Mouse (Mus musculus): ENCODE measurements around the gene Myo9b. TPM values are rescaled to one million over a fixed set of nuclear protein-coding genes. Genes with fewer than 3 reads are reported as not detected.
A peak's percentile ranks its signal among the peaks of the same experiment; 100 is the strongest.

The Myo9b gene
- total and polyA plus RNA-seq, 2 experiments, result 7.6 to 8.6 TPM

DNA sequence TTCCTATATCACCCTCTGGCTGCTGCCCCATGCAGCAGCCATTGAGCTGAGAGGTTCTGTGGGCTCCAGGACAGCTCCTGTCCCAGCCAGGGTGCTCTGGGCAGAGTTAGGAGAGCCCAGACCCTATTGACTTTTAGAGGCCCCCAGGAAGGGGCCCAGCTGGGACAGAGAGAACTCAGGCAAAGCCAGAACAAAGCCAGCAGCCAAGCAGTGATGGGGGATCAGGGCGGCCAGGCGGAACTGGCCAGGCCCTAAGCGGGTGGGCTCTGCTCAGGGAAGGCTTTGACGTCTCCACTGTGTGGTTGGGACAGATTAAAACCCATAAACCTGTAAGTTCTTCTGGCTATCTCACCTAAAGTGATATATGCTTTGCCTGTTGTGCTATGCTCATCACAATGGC is 106.5 kb downstream of the Myo9b start:
- Histone ChIP-seq H3K79me2 (ENCODE audit: control insufficient read depth, insufficient read depth, low read length) (peaks cover 43% of the 10 kb centered on the region), H3K27me3 (ENCODE audit: control insufficient read depth, insufficient read depth, low read length) (no peaks in the 10 kb centered on the region), H3K4me3 (ENCODE audit: insufficient read depth, low read depth, low read length) (no peak overlapping the region), H3K27ac (replicated peaks; ENCODE audit: insufficient read depth, low read depth, low read length) (peak overlapping the region; percentile 96), H3K4me1 (ENCODE audit: control insufficient read depth, insufficient read depth, low read length) (peaks cover 38% of the 10 kb centered on the region), H3K9ac (ENCODE audit: low read depth, low read length) (peak overlapping the region; percentile 96), H3K36me3 (ENCODE audit: control insufficient read depth, insufficient read depth, low read length) (peaks cover 11% of the 10 kb centered on the region)
- no peak for DNase-seq (ENCODE audit: extremely low read depth, low read depth, low spot score)
- 50% methylated on average over 4 of the region's 4 CpGs for WGBS
- TF ChIP-seq POLR2A (IDR thresholded peaks at IDR 0.05; ENCODE audit: extremely low read depth, insufficient read depth, low read length) (no peak), CTCF (IDR thresholded peaks at IDR 0.05; ENCODE audit: low read depth, low read length) (no peak)

DNA sequence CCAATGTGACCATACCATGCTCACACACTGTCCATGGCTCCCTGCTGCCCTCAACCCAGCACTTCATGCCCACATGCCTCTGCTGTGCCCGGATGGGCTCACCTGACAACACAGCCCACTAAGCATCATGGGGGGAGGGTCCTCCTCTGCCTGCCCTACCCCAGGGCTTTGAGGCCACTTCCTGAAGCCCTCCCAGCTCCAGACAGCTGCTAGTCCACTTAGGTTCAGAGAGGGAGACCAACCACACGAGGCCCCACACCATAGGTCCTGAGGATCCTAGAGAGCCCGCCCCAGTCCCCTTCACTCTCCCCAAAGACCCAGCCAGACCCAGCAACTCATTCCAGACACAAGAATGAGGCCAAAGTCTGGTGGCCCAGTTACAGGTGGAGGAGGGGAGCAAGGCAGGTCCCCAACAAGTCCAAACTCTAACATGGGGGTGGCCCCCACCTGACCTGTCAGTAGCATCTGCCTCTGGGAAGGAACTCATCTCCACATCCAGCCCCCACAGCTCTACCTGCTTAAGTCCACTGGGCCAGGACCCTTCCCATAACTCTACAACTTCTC is 107.1 kb downstream of the Myo9b start:
- H3K79me2 ChIP-seq (ENCODE audit: control insufficient read depth, insufficient read depth, low read length), result peaks cover 40% of the 10 kb centered on the region
- WGBS, result 17% methylated on average over 3 of the region's 3 CpGs
- peaks cover 6% of the 10 kb centered on the region for H3K36me3 ChIP-seq (ENCODE audit: control insufficient read depth, insufficient read depth, low read length)
- peak overlapping the region; percentile 98 for H3K4me3 ChIP-seq (ENCODE audit: insufficient read depth, low read depth, low read length)
- H3K27me3 ChIP-seq (ENCODE audit: control insufficient read depth, insufficient read depth, low read length), result no peaks in the 10 kb centered on the region
- TF ChIP-seq POLR2A (IDR thresholded peaks at IDR 0.05; ENCODE audit: extremely low read depth, insufficient read depth, low read length) (0 out of 2 replicates have a peak, but pooled peaks have one; percentile 5), CTCF (IDR thresholded peaks at IDR 0.05; ENCODE audit: low read depth, low read length) (no peak)
- peak overlapping the region; percentile 96 for H3K9ac ChIP-seq (ENCODE audit: low read depth, low read length)
- peaks cover 39% of the 10 kb centered on the region for H3K4me1 ChIP-seq (ENCODE audit: control insufficient read depth, insufficient read depth, low read length)
- peak overlapping the region; percentile 96 for H3K27ac ChIP-seq (replicated peaks; ENCODE audit: insufficient read depth, low read depth, low read length)
- DNase-seq (ENCODE audit: extremely low read depth, low read depth, low spot score), result peak; percentile 70

- peaks cover 40% of the 10 kb centered on the region for H3K79me2 ChIP-seq (ENCODE audit: control insufficient read depth, insufficient read depth, low read length)
- peak; percentile 32 for DNase-seq (ENCODE audit: extremely low read depth, low read depth, low spot score)
- no peaks in the 10 kb centered on the region for H3K27me3 ChIP-seq (ENCODE audit: control insufficient read depth, insufficient read depth, low read length)
- H3K9ac ChIP-seq (ENCODE audit: low read depth, low read length), result peak overlapping the region; percentile 96
- peaks cover 32% of the 10 kb centered on the region for H3K4me1 ChIP-seq (ENCODE audit: control insufficient read depth, insufficient read depth, low read length)
- peak overlapping the region; percentile 98 for H3K4me3 ChIP-seq (ENCODE audit: insufficient read depth, low read depth, low read length)
- under 1% methylated on average over 72 of the region's 72 CpGs for WGBS
- peak overlapping the region; percentile 96 for H3K27ac ChIP-seq (replicated peaks; ENCODE audit: insufficient read depth, low read depth, low read length)
- TF ChIP-seq CTCF (IDR thresholded peaks at IDR 0.05; ENCODE audit: low read depth, low read length), result no peak
- TF ChIP-seq POLR2A (IDR thresholded peaks at IDR 0.05; ENCODE audit: extremely low read depth, insufficient read depth, low read length), result 0 out of 2 replicates have a peak, but pooled peaks have one; percentile 20
- H3K36me3 ChIP-seq (ENCODE audit: control insufficient read depth, insufficient read depth, low read length), result peaks cover 2% of the 10 kb centered on the region; the same call in 1 of the 2 replicates
Observed at GRCm38 (mm10) chr8:71380178-71381171, 108.0 kb downstream of the Myo9b start.

GRCm38 (mm10) chr8:71381421-71381970 is 109.0 kb downstream of the Myo9b start, which contains the start of gene Nr2f6:
TSS of gene Nr2f6 (minus strand) at chr8:71381960.
- H3K9ac ChIP-seq (ENCODE audit: low read depth, low read length), result peak within 1 kb of the TSS; percentile 96
- 2% methylated on average over 89 of the region's 89 CpGs for WGBS
- DNase-seq (ENCODE audit: extremely low read depth, low read depth, low spot score), result peak; percentile 10
- H3K4me3 ChIP-seq (ENCODE audit: insufficient read depth, low read depth, low read length), result peak within 1 kb of the TSS; percentile 98
- H3K36me3 ChIP-seq (ENCODE audit: control insufficient read depth, insufficient read depth, low read length), result peaks cover 2% of the 10 kb centered on the region; the same call in 1 of the 2 replicates
- peaks cover 34% of the 10 kb centered on the region for H3K79me2 ChIP-seq (ENCODE audit: control insufficient read depth, insufficient read depth, low read length)
- no peaks in the 10 kb centered on the region for H3K27me3 ChIP-seq (ENCODE audit: control insufficient read depth, insufficient read depth, low read length)
- peak within 1 kb of the TSS; percentile 96 for H3K27ac ChIP-seq (replicated peaks; ENCODE audit: insufficient read depth, low read depth, low read length)
- H3K4me1 ChIP-seq (ENCODE audit: control insufficient read depth, insufficient read depth, low read length), result peaks cover 27% of the 10 kb centered on the region
- no peak for TF ChIP-seq CTCF (IDR thresholded peaks at IDR 0.05; ENCODE audit: low read depth, low read length)
- TF ChIP-seq POLR2A (IDR thresholded peaks at IDR 0.05; ENCODE audit: extremely low read depth, insufficient read depth, low read length), result 0 out of 2 replicates have a peak, but pooled peaks have one; percentile 21

- DNase-seq (ENCODE audit: extremely low read depth, low read depth, low spot score), result peak; percentile 96
- Histone ChIP-seq H3K27ac (replicated peaks; ENCODE audit: insufficient read depth, low read depth, low read length) (peak overlapping the region; percentile 95), H3K36me3 (ENCODE audit: control insufficient read depth, insufficient read depth, low read length) (peaks cover 2% of the 10 kb centered on the region; the same call in 1 of the 2 replicates), H3K4me1 (ENCODE audit: control insufficient read depth, insufficient read depth, low read length) (peaks cover 21% of the 10 kb centered on the region), H3K9ac (ENCODE audit: low read depth, low read length) (peak overlapping the region; percentile 96), H3K27me3 (ENCODE audit: control insufficient read depth, insufficient read depth, low read length) (no peaks in the 10 kb centered on the region), H3K79me2 (ENCODE audit: control insufficient read depth, insufficient read depth, low read length) (peaks cover 34% of the 10 kb centered on the region), H3K4me3 (ENCODE audit: insufficient read depth, low read depth, low read length) (peak overlapping the region; percentile 96)
- WGBS, result under 1% methylated on average over 64 of the region's 80 CpGs
- TF ChIP-seq POLR2A (IDR thresholded peaks at IDR 0.05; ENCODE audit: extremely low read depth, insufficient read depth, low read length) (peak; percentile 57), CTCF (IDR thresholded peaks at IDR 0.05; ENCODE audit: low read depth, low read length) (no peak)
Observed at GRCm38 (mm10) chr8:71381971-71382961, 109.8 kb downstream of the Myo9b start.
